Comparison of ENCODE assay signal across 18 mouse cellular contexts in the genomic region with DNA sequence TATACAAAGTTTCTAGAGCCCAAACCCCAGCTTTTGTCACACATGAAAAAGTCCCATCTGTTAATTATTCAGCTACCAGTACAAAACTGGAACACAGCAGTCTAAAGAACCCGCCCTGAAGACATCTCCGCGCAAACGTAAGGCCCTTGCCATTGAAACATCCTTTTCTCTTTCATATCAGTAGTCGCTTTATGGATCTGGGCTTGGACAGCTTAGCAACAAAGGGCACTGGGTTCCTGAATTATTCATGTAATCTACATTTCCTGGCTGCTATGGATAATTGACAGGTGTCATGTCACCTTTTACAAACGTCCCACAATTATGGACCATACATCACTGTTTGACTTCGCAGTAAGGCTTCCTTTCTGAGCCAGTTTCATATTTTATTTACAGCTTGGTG.
"Had no signal": no experiment of that assay in that cellular context is flagged by ENCODE, and none has a peak within 500 bp of the region (broad histone marks: within the 10 kb centered on the region; RNA-seq: fewer than 3 reads in every experiment).

No protein-coding gene starts in this region.

- H3K9ac ChIP-seq: liver, embryonic 12.5 days; liver, embryonic 14.5 days; lung, embryonic 14.5 days; neural tube, embryonic 13.5 days; neural tube, embryonic 15.5 days had no signal

- H3K36me3 ChIP-seq: liver, embryonic 12.5 days; neural tube, embryonic 13.5 days; neural tube, embryonic 15.5 days had no signal

- H3K27me3 ChIP-seq: liver, embryonic 12.5 days; neural tube, embryonic 13.5 days; neural tube, embryonic 15.5 days had no signal

- DNase-seq: lung, adult 18-20 months; lung, embryonic 14.5 days; lung, postnatal 10 days; lung, postnatal 4 days; retina, postnatal 1 day; right cerebral cortex, adult 18-20 months; right cerebral cortex, postnatal 25 days; right cerebral cortex, postnatal 4 days; spleen, adult 18-20 months; thymus, adult 18-20 months; thymus, postnatal 14 days; thymus, postnatal 36 days had no signal

- H3K4me3 ChIP-seq: liver, embryonic 12.5 days; myocyte; neural tube, embryonic 13.5 days; neural tube, embryonic 15.5 days had no signal

- H3K4me2 ChIP-seq: liver, embryonic 12.5 days; lung, embryonic 14.5 days; midbrain, embryonic 11.5 days; neural tube, embryonic 13.5 days; neural tube, embryonic 15.5 days had no signal

- H3K27ac ChIP-seq: liver, embryonic 12.5 days; liver, embryonic 14.5 days; neural tube, embryonic 13.5 days; neural tube, embryonic 15.5 days had no signal

- ATAC-seq: liver, embryonic 12.5 days had no signal

- H3K9me3 ChIP-seq: liver, embryonic 12.5 days; neural tube, embryonic 13.5 days; neural tube, embryonic 15.5 days had no signal
